Mouse (Mus musculus) intestine, embryonic 15.5 days (tissue): Measurements from ENCODE around the gene Ptprk. TPM values are rescaled to one million over a fixed set of nuclear protein-coding genes. Genes with fewer than 3 reads are reported as not detected.

Experiments
- ATAC-seq: fragments of 200-750 bp; cut with Nextera tagmentation; 2 replicates; pipeline ENCODE4 v1.8.0; 2017; ENCODE audit warnings: moderate TSS enrichment, moderate library complexity
- H3K27ac ChIP-seq: fragments of 300-500 bp; sonication (generic); 2 replicates; pipeline ENCODE4 v1.5.1; 2015; ENCODE audit warnings: mild to moderate bottlenecking, inconsistent platforms
- H3K27me3 ChIP-seq: fragments of 300-500 bp; sonication (generic); replicated peaks from 2 replicates; pipeline ENCODE4 v1.6.1; 2015; ENCODE audit warnings: inconsistent platforms
- H3K36me3 ChIP-seq: fragments of 300-500 bp; sonication (generic); 2 replicates; pipeline ENCODE4 v1.6.1; 2015; ENCODE audit warnings: inconsistent platforms
- H3K4me1 ChIP-seq: fragments of 300-500 bp; sonication (generic); replicated peaks from 2 replicates; pipeline ENCODE4 v1.6.1; 2015; ENCODE audit warnings: inconsistent platforms
- H3K4me2 ChIP-seq: fragments of 300-500 bp; sonication (generic); replicated peaks from 2 replicates; pipeline ENCODE4 v1.6.1; 2015; ENCODE audit warnings: mild to moderate bottlenecking, inconsistent platforms
- H3K4me3 ChIP-seq: fragments of 300-500 bp; sonication (generic); replicated peaks from 2 replicates; pipeline ENCODE4 v1.5.1; 2015; ENCODE audit warnings: inconsistent platforms
- H3K9ac ChIP-seq: fragments of 300-500 bp; sonication (generic); 2 replicates; pipeline ENCODE4 v1.6.1; 2015; ENCODE audit warnings: inconsistent platforms
- H3K9me3 ChIP-seq: fragments of 300-500 bp; sonication (generic); 2 replicates; pipeline ENCODE4 v1.6.1; 2016; ENCODE audit warnings: inconsistent platforms
- WGBS: fragments of 180-500 bp; shearing (Covaris S2); methylation state at CpG from one replicate; pipeline ENCODE4 v1.1.7; 2015; 5-methylcytosine and 5-hydroxymethylcytosine counted together
- polyA plus RNA-seq: library from polyadenylated mRNA; unstranded; fragments of >200 nt; fragmentation: Nextera tagmentation; extraction: Ambion mirVana; gene quantifications from 2 replicates; pipeline ENCODE4 v1.2.1, GENCODE M21; 2015

Ptprk gene
- polyA plus RNA-seq, 1 experiment from 2014 or later: 35.6 TPM

DNA sequence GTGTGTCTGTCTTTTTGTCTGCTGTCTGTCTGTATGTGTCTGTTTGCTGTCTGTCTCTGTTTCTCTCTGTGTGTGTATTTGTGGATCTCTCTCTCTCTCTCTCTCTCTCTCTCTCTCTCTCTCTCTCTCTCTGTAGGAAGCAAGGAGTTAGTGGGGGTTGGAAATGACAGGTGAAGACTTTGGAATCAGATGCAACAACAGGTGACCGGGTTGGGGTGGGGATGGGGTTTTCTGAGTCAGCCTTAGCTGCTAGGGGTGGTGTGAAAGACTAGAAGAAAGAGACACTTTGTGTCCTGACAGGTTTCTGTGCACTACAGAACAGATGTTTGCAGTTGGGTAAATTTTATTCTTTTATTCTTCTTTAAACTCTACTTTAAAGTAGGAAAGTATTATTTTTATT is 9.0 kb downstream of the Ptprk start:
- 55% methylated on average over 1 of the region's 1 CpGs for WGBS
- H3K36me3 ChIP-seq: no peaks in the 10 kb centered on the region
- H3K4me2 ChIP-seq: no peak overlapping the region
- H3K4me3 ChIP-seq: no peak overlapping the region
- no peaks in the 10 kb centered on the region for H3K27me3 ChIP-seq
- no peak overlapping the region for H3K9ac ChIP-seq
- H3K27ac ChIP-seq: no peak overlapping the region
- no peaks in the 10 kb centered on the region for H3K9me3 ChIP-seq
- peak; percentile 74 for ATAC-seq
- H3K4me1 ChIP-seq: peaks cover 10% of the 10 kb centered on the region

DNA sequence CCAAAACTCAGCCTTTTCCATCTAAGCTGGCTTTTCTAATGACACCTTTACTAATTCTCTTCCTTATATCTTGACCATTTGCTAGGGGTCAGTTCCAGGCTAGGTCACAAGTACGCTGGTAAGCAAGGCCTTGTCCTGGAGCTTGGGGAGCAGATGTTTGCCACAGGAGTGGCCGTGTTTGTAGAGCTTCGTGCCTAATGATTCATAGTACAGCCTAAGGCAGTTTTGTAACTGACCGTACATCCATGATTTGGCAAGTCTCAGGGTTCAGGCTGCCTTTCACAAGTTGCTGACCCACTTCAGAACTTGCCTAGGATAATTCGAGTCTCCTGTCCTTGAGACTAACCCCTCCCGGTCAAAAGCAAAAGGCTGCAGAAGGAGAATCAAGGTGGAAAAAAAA is 12.7 kb downstream of the Ptprk start:
- H3K36me3 ChIP-seq: no peaks in the 10 kb centered on the region
- ATAC-seq: no peak
- H3K27me3 ChIP-seq: no peaks in the 10 kb centered on the region
- WGBS: 53% methylated on average over 6 of the region's 6 CpGs
- no peak overlapping the region for H3K9ac ChIP-seq
- no peak overlapping the region for H3K27ac ChIP-seq
- no peaks in the 10 kb centered on the region for H3K9me3 ChIP-seq
- no peak overlapping the region for H3K4me2 ChIP-seq
- peaks cover 7% of the 10 kb centered on the region for H3K4me1 ChIP-seq
- H3K4me3 ChIP-seq: no peak overlapping the region

DNA sequence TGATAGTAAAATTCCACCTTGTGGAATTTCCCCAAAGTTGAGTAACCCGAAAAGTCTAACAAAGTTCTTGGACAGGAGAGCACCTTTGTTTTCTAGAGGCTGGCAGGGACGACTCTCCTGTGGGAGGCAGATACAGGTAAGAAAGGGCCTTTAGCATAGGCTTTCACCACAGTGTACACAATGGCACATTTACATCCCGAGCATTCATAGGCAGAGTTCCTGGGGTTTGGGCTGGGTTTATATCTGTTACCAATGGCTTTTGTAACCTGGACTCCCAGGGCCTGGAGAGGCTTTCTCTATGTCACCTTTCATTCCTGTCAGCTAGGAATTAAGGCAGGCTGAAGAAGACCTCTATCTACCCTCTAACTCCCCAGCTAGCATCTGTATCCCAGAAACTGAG is 13.1 kb downstream of the Ptprk start:
- Histone ChIP-seq H3K4me1 (peaks cover 7% of the 10 kb centered on the region), H3K9me3 (no peaks in the 10 kb centered on the region), H3K9ac (no peak overlapping the region), H3K27me3 (no peaks in the 10 kb centered on the region), H3K36me3 (no peaks in the 10 kb centered on the region), H3K4me2 (no peak overlapping the region), H3K27ac (no peak overlapping the region), H3K4me3 (no peak overlapping the region)
- no peak for ATAC-seq
- 58% methylated on average over 3 of the region's 3 CpGs for WGBS

DNA sequence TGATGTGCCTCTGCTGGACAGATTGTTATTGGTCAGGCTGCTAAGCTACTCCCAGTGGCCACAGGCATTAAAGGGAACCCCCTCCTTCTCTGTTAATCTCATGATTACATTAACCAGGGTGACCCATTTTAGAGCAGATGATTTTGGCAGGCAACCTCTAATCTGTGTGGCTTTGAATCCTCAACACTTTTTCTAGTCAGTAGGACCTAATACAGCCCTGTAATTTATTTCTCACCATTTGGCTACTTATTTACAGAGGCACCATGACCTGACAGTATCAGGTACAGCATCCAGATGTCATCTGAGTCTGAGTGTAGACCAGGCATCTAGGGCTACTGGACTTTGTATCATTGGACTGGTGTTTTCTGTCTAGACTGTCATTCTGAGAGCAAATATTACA is 21.4 kb downstream of the Ptprk start:
- no peak overlapping the region for H3K9ac ChIP-seq
- no peak overlapping the region for H3K4me2 ChIP-seq
- H3K27ac ChIP-seq: no peak overlapping the region
- H3K36me3 ChIP-seq: no peaks in the 10 kb centered on the region
- H3K27me3 ChIP-seq: no peaks in the 10 kb centered on the region
- ATAC-seq: peak; percentile 37
- no peaks in the 10 kb centered on the region for H3K9me3 ChIP-seq
- peaks cover 4% of the 10 kb centered on the region; the same call in 1 of the 2 replicates for H3K4me1 ChIP-seq
- H3K4me3 ChIP-seq: no peak overlapping the region

DNA sequence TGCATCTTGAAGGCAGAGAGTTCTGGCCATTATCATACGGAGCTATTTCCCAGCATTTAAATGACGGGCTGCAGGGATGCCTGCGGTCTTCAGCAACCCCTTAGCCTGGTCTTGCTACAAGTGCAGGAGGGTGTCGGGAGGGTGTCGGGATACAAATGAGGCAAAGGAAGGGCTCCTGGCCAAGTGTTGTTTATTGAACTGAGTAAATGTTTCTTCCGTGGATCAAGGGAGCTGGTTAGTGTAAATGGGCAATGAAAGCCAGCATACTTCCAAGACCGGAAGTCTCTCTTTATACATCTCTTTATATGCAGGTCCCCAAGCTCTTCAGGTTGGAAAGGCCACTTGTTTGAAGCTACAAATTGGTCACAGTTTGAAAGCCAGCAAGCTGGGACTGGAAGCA is 23.0 kb downstream of the Ptprk start:
- Histone ChIP-seq H3K9me3 (no peaks in the 10 kb centered on the region), H3K4me2 (no peak overlapping the region), H3K9ac (no peak overlapping the region), H3K4me1 (peaks cover 4% of the 10 kb centered on the region; the same call in 1 of the 2 replicates), H3K27me3 (no peaks in the 10 kb centered on the region), H3K36me3 (no peaks in the 10 kb centered on the region), H3K27ac (no peak overlapping the region), H3K4me3 (no peak overlapping the region)
- 25% methylated on average over 7 of the region's 7 CpGs for WGBS
- ATAC-seq: no peak

DNA sequence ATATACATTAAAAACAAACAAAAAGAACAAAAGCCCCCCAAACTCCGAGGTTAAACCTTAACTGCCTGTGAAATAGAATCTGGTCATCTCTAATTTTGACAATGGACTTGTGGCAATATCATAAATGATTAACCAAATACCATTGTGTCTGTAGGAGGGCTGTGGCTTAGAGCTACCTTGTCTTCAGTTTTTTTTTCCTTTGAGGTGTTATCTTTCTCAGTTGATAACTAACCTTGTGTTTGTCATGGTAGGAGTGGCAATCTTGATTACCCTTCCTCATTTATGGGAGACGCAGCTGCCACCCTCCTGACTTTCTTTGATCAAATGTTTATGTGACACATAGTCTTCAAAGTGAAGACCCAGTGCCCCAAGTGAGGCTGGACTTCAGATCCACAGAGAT is 24.3 kb downstream of the Ptprk start:
- peak; percentile 82 for ATAC-seq
- 49% methylated on average over 2 of the region's 2 CpGs for WGBS
- Histone ChIP-seq H3K4me1 (peaks cover 4% of the 10 kb centered on the region; the same call in 1 of the 2 replicates), H3K4me3 (no peak overlapping the region), H3K27ac (no peak overlapping the region), H3K9ac (no peak overlapping the region), H3K36me3 (no peaks in the 10 kb centered on the region), H3K4me2 (no peak overlapping the region), H3K27me3 (no peaks in the 10 kb centered on the region), H3K9me3 (no peaks in the 10 kb centered on the region)

DNA sequence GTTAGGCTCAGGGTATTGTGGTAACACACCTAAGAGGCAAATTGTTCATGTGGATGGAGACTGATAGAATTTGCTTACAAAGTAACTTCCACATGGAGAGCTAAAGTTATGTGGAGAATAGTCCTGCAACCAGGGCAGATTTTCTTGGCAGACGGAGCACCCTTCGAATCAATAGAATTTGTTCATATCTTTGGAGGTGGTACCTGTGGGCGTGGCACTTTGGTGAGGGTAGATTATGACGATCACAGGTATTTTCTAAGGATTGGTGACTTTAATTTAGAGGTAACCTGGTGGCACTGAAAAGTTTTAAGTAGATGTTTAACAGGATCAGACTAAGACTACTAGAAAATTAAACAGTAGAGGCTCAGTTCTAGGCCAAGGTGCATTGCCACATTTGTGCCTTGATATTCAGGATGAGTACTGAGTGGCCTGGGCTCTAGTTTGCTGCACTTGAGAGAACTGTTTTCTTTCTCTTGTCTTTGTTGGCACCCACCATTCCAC is 28.8 kb downstream of the Ptprk start:
- Histone ChIP-seq H3K36me3 (no peaks in the 10 kb centered on the region), H3K27me3 (no peaks in the 10 kb centered on the region), H3K9ac (no peak overlapping the region), H3K4me3 (no peak overlapping the region), H3K4me1 (0 out of 2 replicates have a peak, but pooled peaks cover 2% of the 10 kb centered on the region), H3K4me2 (no peak overlapping the region), H3K27ac (no peak overlapping the region), H3K9me3 (no peaks in the 10 kb centered on the region)
- no peak for ATAC-seq
- WGBS: 79% methylated on average over 4 of the region's 4 CpGs

DNA sequence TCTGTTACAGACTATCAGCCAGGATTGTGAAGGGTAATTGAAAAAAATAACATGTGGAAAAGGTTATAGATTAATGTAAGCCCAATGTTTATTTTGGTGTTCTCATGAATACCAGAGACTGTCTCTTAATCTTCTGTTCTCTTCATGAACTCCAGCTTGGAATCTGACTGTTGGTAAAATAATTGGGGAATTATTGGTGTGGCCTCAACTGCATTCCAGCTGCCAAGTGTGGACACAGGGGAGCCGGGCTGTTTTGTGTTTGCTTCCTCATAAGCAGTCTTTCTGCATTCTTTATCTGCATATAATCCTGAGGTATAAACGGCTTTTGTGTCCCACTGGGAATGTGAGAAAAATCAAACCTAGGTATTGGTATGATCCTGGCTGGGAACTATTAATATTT is 29.3 kb downstream of the Ptprk start:
- Histone ChIP-seq H3K9ac (no peak overlapping the region), H3K9me3 (no peaks in the 10 kb centered on the region), H3K4me2 (no peak overlapping the region), H3K36me3 (no peaks in the 10 kb centered on the region), H3K27me3 (no peaks in the 10 kb centered on the region), H3K4me3 (no peak overlapping the region), H3K27ac (no peak overlapping the region), H3K4me1 (0 out of 2 replicates have a peak, but pooled peaks cover 2% of the 10 kb centered on the region)
- 53% methylated on average over 2 of the region's 2 CpGs for WGBS
- no peak for ATAC-seq

DNA sequence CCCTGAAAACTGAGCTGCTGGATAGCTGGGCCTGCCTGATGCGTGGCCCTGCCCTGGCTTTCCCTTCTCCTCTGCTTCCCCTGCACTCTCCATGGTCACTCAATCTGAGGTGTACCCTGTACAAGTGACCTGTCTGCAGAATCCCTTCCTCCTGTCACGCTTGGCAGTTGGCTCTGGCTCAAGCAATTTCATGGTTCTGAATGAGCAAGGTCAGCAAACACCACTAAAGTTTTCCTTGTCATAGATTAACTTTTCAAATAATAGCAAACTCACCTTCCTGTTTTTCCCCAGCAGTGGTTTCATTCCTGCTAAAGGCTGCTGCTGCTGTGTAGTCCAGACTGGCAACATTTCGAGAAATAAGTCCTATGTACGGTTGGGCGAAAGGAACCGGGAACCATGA is 30.6 kb downstream of the Ptprk start:
- Histone ChIP-seq H3K4me1 (peaks cover 5% of the 10 kb centered on the region; the same call in 1 of the 2 replicates), H3K9me3 (no peaks in the 10 kb centered on the region), H3K36me3 (no peaks in the 10 kb centered on the region), H3K27me3 (no peaks in the 10 kb centered on the region), H3K9ac (no peak overlapping the region), H3K4me3 (no peak overlapping the region), H3K4me2 (no peak overlapping the region; the same call in 1 of the 2 replicates), H3K27ac (peak overlapping the region; percentile 67)
- 72% methylated on average over 6 of the region's 6 CpGs for WGBS
- peak; percentile 72 for ATAC-seq

DNA sequence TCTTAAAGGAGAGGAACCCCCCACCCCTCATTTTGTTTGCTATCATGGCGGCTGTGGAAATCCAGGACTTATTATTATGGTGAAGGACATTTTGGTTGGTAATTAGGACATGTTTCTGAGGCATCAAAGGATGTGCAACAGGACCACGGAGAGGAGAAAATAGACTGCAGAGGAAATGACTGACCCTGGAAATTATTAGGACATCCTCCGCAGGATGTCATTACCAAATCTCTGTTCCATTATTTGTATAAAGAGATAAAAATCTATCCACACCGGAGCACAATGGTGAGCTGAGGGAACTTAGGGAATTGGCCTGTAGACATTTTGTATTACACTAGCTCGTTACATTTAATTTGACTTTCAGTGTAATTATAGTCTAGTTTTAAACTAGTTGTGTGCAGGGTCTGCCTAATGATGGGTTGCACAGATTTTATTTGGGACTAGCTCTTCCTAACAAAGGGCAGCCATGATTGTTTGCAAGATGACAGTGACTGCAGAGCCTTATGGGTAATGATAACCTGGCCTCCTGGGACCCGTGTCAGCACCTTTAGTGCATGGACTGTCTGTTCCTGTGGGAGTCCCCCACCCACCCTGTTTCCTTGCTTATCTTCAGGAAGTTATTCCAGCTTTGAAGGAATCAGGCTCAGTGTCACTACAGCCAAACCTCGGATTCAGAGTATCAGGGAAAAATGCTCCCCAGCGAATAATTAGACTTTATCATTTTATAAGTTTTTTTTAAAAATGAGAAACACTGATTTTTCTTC is 38.4 kb downstream of the Ptprk start:
- H3K4me1 ChIP-seq: peaks cover 9% of the 10 kb centered on the region; the same call in 1 of the 2 replicates
- H3K4me3 ChIP-seq: no peak overlapping the region
- H3K9me3 ChIP-seq: no peaks in the 10 kb centered on the region
- no peaks in the 10 kb centered on the region for H3K27me3 ChIP-seq
- no peak overlapping the region for H3K27ac ChIP-seq
- no peak overlapping the region for H3K4me2 ChIP-seq
- H3K36me3 ChIP-seq: no peaks in the 10 kb centered on the region
- no peak overlapping the region for H3K9ac ChIP-seq
- WGBS: 70% methylated on average over 8 of the region's 8 CpGs
- no peak for ATAC-seq

DNA sequence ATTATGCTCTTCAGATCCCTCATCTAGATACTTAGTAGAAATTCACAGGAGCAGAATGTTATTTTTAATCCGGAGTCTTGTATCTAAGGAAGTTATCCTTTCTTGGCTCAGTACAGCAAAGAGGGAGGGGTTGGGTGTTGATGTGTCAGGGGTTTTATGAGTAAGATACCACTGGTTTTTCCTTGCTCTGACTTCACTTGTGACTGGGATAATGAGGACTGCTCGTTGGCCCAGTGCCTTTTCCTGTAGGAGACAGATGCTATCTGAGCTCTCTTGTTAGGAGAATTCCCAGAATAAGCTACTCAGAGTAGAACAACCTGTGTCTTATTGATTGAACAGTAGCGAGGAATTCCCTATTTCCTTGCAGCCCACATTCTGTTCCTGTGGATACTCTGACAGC is 39.3 kb downstream of the Ptprk start:
- no peak overlapping the region for H3K4me2 ChIP-seq
- H3K36me3 ChIP-seq: no peaks in the 10 kb centered on the region
- H3K27ac ChIP-seq: no peak overlapping the region
- H3K9me3 ChIP-seq: no peaks in the 10 kb centered on the region
- H3K4me3 ChIP-seq: no peak overlapping the region
- H3K4me1 ChIP-seq: peaks cover 9% of the 10 kb centered on the region; the same call in 1 of the 2 replicates
- ATAC-seq: 0 out of 2 replicates have a peak, but pooled peaks have one; percentile 16
- 50% methylated on average over 3 of the region's 3 CpGs for WGBS
- H3K27me3 ChIP-seq: no peaks in the 10 kb centered on the region
- H3K9ac ChIP-seq: no peak overlapping the region

DNA sequence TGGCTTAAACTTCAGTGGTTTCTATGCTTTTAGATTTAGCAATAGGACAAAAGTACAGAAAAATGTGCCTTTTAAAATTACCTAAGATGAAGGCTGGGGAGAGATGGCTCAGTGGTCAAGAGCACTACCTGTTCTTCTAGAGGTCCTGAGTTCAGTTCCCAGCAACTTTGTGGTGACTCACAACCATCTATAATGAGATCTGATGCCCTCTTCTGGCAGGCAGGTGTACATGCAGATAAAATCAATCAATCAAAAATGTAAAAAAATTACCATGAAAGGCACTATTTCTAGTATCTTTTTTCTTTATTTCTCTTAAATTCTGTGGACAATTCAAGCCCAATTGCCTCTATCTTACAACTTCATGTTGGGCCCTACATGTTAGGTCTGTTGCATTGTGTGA is 42.4 kb downstream of the Ptprk start:
- H3K4me1 ChIP-seq: 0 out of 2 replicates have a peak, but pooled peaks cover 6% of the 10 kb centered on the region
- H3K27me3 ChIP-seq: no peaks in the 10 kb centered on the region
- H3K27ac ChIP-seq: no peak overlapping the region
- no peak overlapping the region for H3K9ac ChIP-seq
- H3K4me3 ChIP-seq: no peak overlapping the region
- H3K36me3 ChIP-seq: no peaks in the 10 kb centered on the region
- H3K4me2 ChIP-seq: no peak overlapping the region
- no peaks in the 10 kb centered on the region for H3K9me3 ChIP-seq
- no peak for ATAC-seq
